Mouse (Mus musculus) kidney, embryonic 14.5 days (tissue): ENCODE data around the gene Bcor. TPM values are rescaled to one million over a fixed set of nuclear protein-coding genes. Genes with fewer than 3 reads are reported as not detected.
A peak's percentile ranks its signal among the peaks of the same experiment; 100 is the strongest.

ENCODE experiments used
- ATAC-seq: fragments of 200-750 bp; cut with Nextera tagmentation; 2 replicates; pipeline ENCODE4 v1.8.0; 2017; ENCODE audit warnings: moderate number of reproducible peaks, mild to moderate bottlenecking, moderate TSS enrichment, moderate library complexity; ENCODE audit not compliant: low FRiP score, low TSS enrichment
- H3K27ac ChIP-seq: fragments of 300-500 bp; sonication (generic); 2 replicates; pipeline ENCODE4 v1.5.1; 2014; ENCODE audit warnings: low read depth, mild to moderate bottlenecking, low read length, moderate library complexity, mixed read lengths
- H3K27me3 ChIP-seq: fragments of 300-500 bp; sonication (generic); 2 replicates; pipeline ENCODE4 v1.6.1; 2014; ENCODE audit warnings: mild to moderate bottlenecking, low read length; ENCODE audit not compliant: control insufficient read depth, insufficient read depth
- H3K36me3 ChIP-seq: fragments of 300-500 bp; sonication (generic); 2 replicates; pipeline ENCODE4 v1.6.1; 2014; ENCODE audit warnings: low read length, mixed read lengths; ENCODE audit not compliant: control insufficient read depth, insufficient read depth
- H3K4me1 ChIP-seq: fragments of 300-500 bp; sonication (generic); 2 replicates; pipeline ENCODE4 v1.6.1; 2014; ENCODE audit warnings: low read length, mixed read lengths; ENCODE audit not compliant: control insufficient read depth, insufficient read depth
- H3K4me2 ChIP-seq: fragments of 300-500 bp; sonication (generic); replicated peaks from 2 replicates; pipeline ENCODE4 v1.6.1; 2014; ENCODE audit warnings: low read depth, mild to moderate bottlenecking, low read length
- H3K4me3 ChIP-seq: fragments of 300-500 bp; sonication (generic); 2 replicates; pipeline ENCODE4 v1.5.1; 2014; ENCODE audit warnings: mild to moderate bottlenecking, low read length
- H3K9ac ChIP-seq: fragments of 300-500 bp; sonication (generic); 2 replicates; pipeline ENCODE4 v1.6.1; 2014; ENCODE audit warnings: low read depth, mild to moderate bottlenecking, low read length, moderate library complexity
- H3K9me3 ChIP-seq: fragments of 300-500 bp; sonication (generic); 2 replicates; pipeline ENCODE4 v1.6.1; 2016; ENCODE audit warnings: low read length; ENCODE audit not compliant: control insufficient read depth
- WGBS: fragments of 180-500 bp; shearing (Covaris S2); extraction: QIAGEN DNeasy Blood & Tissue Kit; methylation state at CpG from one replicate; pipeline ENCODE4 v1.1.7; 2014; 5-methylcytosine and 5-hydroxymethylcytosine counted together
- polyA plus RNA-seq: library from polyadenylated mRNA; unstranded; fragments of >200 nt; fragmentation: Nextera tagmentation; extraction: Ambion mirVana; gene quantifications from 2 replicates; pipeline ENCODE4 v1.2.1, GENCODE M21; 2014

Gene Bcor
- polyA plus RNA-seq, 1 experiment from 2014 or later: 24.1 TPM

- H3K4me2 ChIP-seq: no peak overlapping the region
- no peak for ATAC-seq
- peaks cover 22% of the 10 kb centered on the region for H3K4me1 ChIP-seq
- no peak overlapping the region for H3K27ac ChIP-seq
- H3K9me3 ChIP-seq: no peaks in the 10 kb centered on the region
- H3K27me3 ChIP-seq: peaks cover 37% of the 10 kb centered on the region
- 11% methylated on average over 31 of the region's 31 CpGs for WGBS
- no peaks in the 10 kb centered on the region for H3K36me3 ChIP-seq
- H3K4me3 ChIP-seq: no peak overlapping the region
- no peak overlapping the region for H3K9ac ChIP-seq
Observed at GRCm38 (mm10) chrX:12153141-12154095, 6.7 kb downstream of the Bcor start.

GRCm38 (mm10) chrX:12151996-12152904 is 7.9 kb downstream of the Bcor start:
- peaks cover 19% of the 10 kb centered on the region; the same call in 1 of the 2 replicates for H3K4me1 ChIP-seq
- no peak for ATAC-seq
- peaks cover 36% of the 10 kb centered on the region for H3K27me3 ChIP-seq
- WGBS: 14% methylated on average over 42 of the region's 42 CpGs
- H3K4me2 ChIP-seq: peak overlapping the region; percentile 38
- H3K9me3 ChIP-seq: no peaks in the 10 kb centered on the region
- no peak overlapping the region for H3K9ac ChIP-seq
- H3K36me3 ChIP-seq: no peaks in the 10 kb centered on the region
- no peak overlapping the region for H3K27ac ChIP-seq
- H3K4me3 ChIP-seq: peak overlapping the region; percentile 22

GRCm38 (mm10) chrX:12151269-12151995 is 8.7 kb downstream of the Bcor start:
- Histone ChIP-seq H3K27ac (no peak overlapping the region), H3K4me1 (peaks cover 14% of the 10 kb centered on the region; the same call in 1 of the 2 replicates), H3K36me3 (no peaks in the 10 kb centered on the region), H3K4me2 (peak overlapping the region; percentile 38), H3K9me3 (no peaks in the 10 kb centered on the region), H3K27me3 (peaks cover 30% of the 10 kb centered on the region), H3K9ac (peak overlapping the region; percentile 12; the same call in 1 of the 2 replicates), H3K4me3 (peak overlapping the region; percentile 22)
- WGBS: 5% methylated on average over 43 of the region's 43 CpGs
- ATAC-seq: no peak

GRCm38 (mm10) chrX:12150425-12150824 is 9.7 kb downstream of the Bcor start:
- H3K4me1 ChIP-seq: peaks cover 10% of the 10 kb centered on the region; the same call in 1 of the 2 replicates
- no peaks in the 10 kb centered on the region for H3K36me3 ChIP-seq
- no peak overlapping the region for H3K4me3 ChIP-seq
- H3K9ac ChIP-seq: no peak overlapping the region
- ATAC-seq: no peak
- H3K27ac ChIP-seq: no peak overlapping the region
- no peaks in the 10 kb centered on the region for H3K9me3 ChIP-seq
- no peak overlapping the region for H3K4me2 ChIP-seq
- 10% methylated on average over 7 of the region's 7 CpGs for WGBS
- H3K27me3 ChIP-seq: peaks cover 22% of the 10 kb centered on the region

GRCm38 (mm10) chrX:12146263-12146662 is 13.9 kb downstream of the Bcor start:
- Histone ChIP-seq H3K4me1 (0 out of 2 replicates have a peak, but pooled peaks cover 6% of the 10 kb centered on the region), H3K4me3 (no peak overlapping the region), H3K9ac (no peak overlapping the region), H3K4me2 (no peak overlapping the region), H3K27me3 (peaks cover 9% of the 10 kb centered on the region; the same call in 1 of the 2 replicates), H3K27ac (no peak overlapping the region), H3K9me3 (no peaks in the 10 kb centered on the region), H3K36me3 (no peaks in the 10 kb centered on the region)
- ATAC-seq: no peak
- WGBS: 65% methylated on average over 2 of the region's 2 CpGs

GRCm38 (mm10) chrX:12142832-12143231 is 17.3 kb downstream of the Bcor start:
- Histone ChIP-seq H3K27me3 (peaks cover 6% of the 10 kb centered on the region), H3K36me3 (no peaks in the 10 kb centered on the region), H3K4me1 (0 out of 2 replicates have a peak, but pooled peaks cover 6% of the 10 kb centered on the region), H3K27ac (no peak overlapping the region), H3K9ac (no peak overlapping the region), H3K9me3 (no peaks in the 10 kb centered on the region), H3K4me2 (no peak overlapping the region), H3K4me3 (no peak overlapping the region)
- no peak for ATAC-seq
- WGBS: 64% methylated on average over 5 of the region's 5 CpGs

- Histone ChIP-seq H3K27ac (no peak overlapping the region), H3K4me1 (peaks cover 7% of the 10 kb centered on the region; the same call in 1 of the 2 replicates), H3K36me3 (no peaks in the 10 kb centered on the region), H3K4me3 (peak overlapping the region; percentile 25), H3K4me2 (peak overlapping the region; percentile 53), H3K9ac (peak overlapping the region; percentile 56), H3K27me3 (peaks cover 21% of the 10 kb centered on the region), H3K9me3 (no peaks in the 10 kb centered on the region)
- 4% methylated on average over 51 of the region's 51 CpGs for WGBS
- no peak for ATAC-seq
Observed at GRCm38 (mm10) chrX:12140086-12140740, 19.9 kb downstream of the Bcor start.

- Histone ChIP-seq H3K9me3 (no peaks in the 10 kb centered on the region), H3K4me3 (no peak overlapping the region), H3K36me3 (no peaks in the 10 kb centered on the region), H3K27me3 (peaks cover 23% of the 10 kb centered on the region), H3K27ac (no peak overlapping the region), H3K4me1 (peaks cover 14% of the 10 kb centered on the region; the same call in 1 of the 2 replicates), H3K4me2 (no peak overlapping the region), H3K9ac (no peak overlapping the region)
- WGBS: 16% methylated on average over 7 of the region's 7 CpGs
- ATAC-seq: no peak
Observed at GRCm38 (mm10) chrX:12138266-12138665, 21.9 kb downstream of the Bcor start.
